Mouse (Mus musculus): ENCODE results near the gene Fpgs. TPM values are rescaled to one million over a fixed set of nuclear protein-coding genes. Genes with fewer than 3 reads are reported as not detected.

The Fpgs gene
- polyA plus RNA-seq, 2 experiments from 2014 or later = 3.8 to 6.2 TPM

- ATAC-seq = peak; percentile 97
These were observed 10.0 kb downstream of the Fpgs start for GRCm38 (mm10) chr2:32693823-32694411.

GRCm38 (mm10) chr2:32693282-32693681 lies 10.7 kb downstream of the Fpgs start:
- ATAC-seq = no peak

- ATAC-seq = no peak
These were observed 11.4 kb downstream of the Fpgs start for GRCm38 (mm10) chr2:32692496-32692895.

GRCm38 (mm10) chr2:32691041-32691440 lies 12.9 kb downstream of the Fpgs start:
- ATAC-seq = no peak

GRCm38 (mm10) chr2:32689420-32689819 lies 14.5 kb downstream of the Fpgs start:
- peak; percentile 57 for ATAC-seq

GRCm38 (mm10) chr2:32687562-32687961 lies 16.4 kb downstream of the Fpgs start:
- ATAC-seq = no peak

- ATAC-seq = no peak
These were observed 17.3 kb downstream of the Fpgs start for GRCm38 (mm10) chr2:32686640-32687039.

- no peak for ATAC-seq
These were observed 18.1 kb downstream of the Fpgs start for GRCm38 (mm10) chr2:32685807-32686206.

- ATAC-seq = no peak
These were observed 19.1 kb downstream of the Fpgs start for GRCm38 (mm10) chr2:32684681-32685428.

- no peak for ATAC-seq
These were observed 20.2 kb downstream of the Fpgs start for GRCm38 (mm10) chr2:32683701-32684100.

GRCm38 (mm10) chr2:32682721-32683417 lies 21.1 kb downstream of the Fpgs start:
- ATAC-seq = no peak

- ATAC-seq = no peak
These were observed 22.2 kb downstream of the Fpgs start for GRCm38 (mm10) chr2:32681754-32682153.

GRCm38 (mm10) chr2:32680961-32681650 lies 22.8 kb downstream of the Fpgs start:
- ATAC-seq = no peak

GRCm38 (mm10) chr2:32680051-32680451 lies 23.9 kb downstream of the Fpgs start:
- ATAC-seq = no peak

GRCm38 (mm10) chr2:32677683-32678082 lies 26.3 kb downstream of the Fpgs start:
- ATAC-seq = no peak

- no peak for ATAC-seq
These were observed 27.1 kb downstream of the Fpgs start for GRCm38 (mm10) chr2:32676821-32677220.

GRCm38 (mm10) chr2:32673176-32673917 lies 30.6 kb downstream of the Fpgs start:
- ATAC-seq = no peak

GRCm38 (mm10) chr2:32671907-32672595 lies 31.9 kb downstream of the Fpgs start:
- ATAC-seq = no peak

- no peak for ATAC-seq
These were observed 32.8 kb downstream of the Fpgs start for GRCm38 (mm10) chr2:32671147-32671546.

GRCm38 (mm10) chr2:32669876-32670275 lies 34.1 kb downstream of the Fpgs start:
- no peak for ATAC-seq

- ATAC-seq = no peak
These were observed 35.8 kb downstream of the Fpgs start for GRCm38 (mm10) chr2:32668176-32668575.

- ATAC-seq = no peak
These were observed 36.2 kb downstream of the Fpgs start for GRCm38 (mm10) chr2:32667775-32668174.

All from activated CD4-positive, CD25-positive, alpha-beta regulatory T cell, adult 4 months (primary cell).